Mouse (Mus musculus) bone marrow macrophage, adult 2 months (primary cell): ENCODE measurements around the gene Scnn1b.

Source experiments
- CTCF ChIP-seq: IDR thresholded peaks from 2 replicates; pipeline ENCODE4 v1.5.1; 2012; ENCODE audit warnings: low read depth, mild to moderate bottlenecking, low read length, moderate library complexity
- POLR2A ChIP-seq: IDR thresholded peaks from 2 replicates; pipeline ENCODE4 v1.6.1; 2012; ENCODE audit warnings: mild to moderate bottlenecking, low read depth, low read length, borderline replicate concordance

GRCm38 (mm10) chr7:121871631-121872030 is 6.8 kb downstream of the Scnn1b start:
- TF ChIP-seq CTCF (no peak), POLR2A (no peak)
